Mouse (Mus musculus) forelimb bud, embryonic 11.5 days (tissue): ENCODE results near the gene Hbb-bh1.
"Not testable (repeated sequence)": the region's sequence is repeated elsewhere in the genome, so short reads cannot be mapped to it uniquely, and the experiment has no call there.

Source experiments
- DNase-seq: peaks from one replicate; pipeline ENCODE4 v3.0.0-alpha.2; 2012; ENCODE audit warnings: low read depth, low spot score

The Hbb-bh1 gene

DNA sequence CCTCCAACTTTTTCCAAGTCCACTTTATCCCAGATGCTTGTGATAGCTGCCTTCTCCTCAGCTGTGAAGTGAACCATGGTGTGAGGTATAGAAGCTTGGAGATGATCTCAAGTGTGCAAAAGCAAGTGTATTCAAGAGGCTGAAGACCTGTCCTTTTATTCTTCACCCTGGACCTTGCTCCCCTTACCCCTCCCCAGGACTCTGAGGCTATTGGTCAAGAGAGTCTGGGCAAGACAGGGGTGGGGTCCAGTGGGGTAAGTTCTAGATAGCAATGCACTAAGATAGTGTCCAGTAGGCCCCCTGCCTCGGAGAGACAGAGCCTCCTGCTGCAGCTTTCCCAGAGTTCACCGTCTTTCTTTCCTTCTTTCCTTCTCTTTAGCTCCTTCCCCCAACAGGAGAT lies at the start of gene Hbb-bh1:
Hbb-bh1 (minus strand) TSS at position 131 of the 400 bp plus-strand sequence.
- no peak for DNase-seq

DNA sequence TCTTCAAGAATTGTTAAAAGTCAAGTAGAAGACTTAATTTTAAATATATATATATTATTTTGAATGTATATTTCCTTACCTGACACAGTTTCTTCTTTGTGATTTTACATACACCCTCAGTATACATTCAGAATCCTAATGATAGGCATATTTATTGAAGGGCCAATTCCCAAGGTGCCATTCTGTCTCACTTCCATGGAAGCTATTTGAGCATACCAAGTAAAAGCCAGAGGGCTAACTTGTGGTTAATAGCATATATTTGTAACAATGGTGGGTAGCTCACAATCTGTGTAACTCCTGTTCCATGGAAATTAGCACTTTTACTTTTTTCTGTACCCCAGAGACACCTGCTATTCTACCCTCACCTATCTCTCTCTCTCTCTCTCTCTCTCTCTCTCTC lies 43.2 kb upstream of the Hbb-bh1 start, which contains the start of gene Olfr66:
Olfr66 (minus strand) TSS at position 101 of the 400 bp plus-strand sequence.
- DNase-seq = no peak

DNA sequence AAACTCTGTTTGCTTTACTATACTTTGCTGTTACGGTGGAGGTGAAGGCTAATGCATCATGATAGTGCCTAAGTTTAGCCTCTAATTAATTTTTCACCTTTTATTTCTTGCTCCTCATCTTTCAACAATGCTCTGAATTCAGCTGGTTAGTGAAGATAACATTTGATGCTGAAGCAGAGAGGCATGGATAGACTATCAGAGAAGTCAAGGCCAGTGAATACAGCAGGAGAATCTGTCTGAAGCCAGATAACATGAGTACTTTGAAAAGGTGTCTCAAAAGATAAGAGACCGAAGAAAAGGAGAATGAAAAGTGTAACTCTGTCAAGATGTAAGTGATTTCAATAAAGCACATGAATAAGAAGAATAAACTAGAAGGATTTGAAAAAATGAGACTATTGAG lies 34.1 kb upstream of the Hbb-bh1 start:
- no peak for DNase-seq

DNA sequence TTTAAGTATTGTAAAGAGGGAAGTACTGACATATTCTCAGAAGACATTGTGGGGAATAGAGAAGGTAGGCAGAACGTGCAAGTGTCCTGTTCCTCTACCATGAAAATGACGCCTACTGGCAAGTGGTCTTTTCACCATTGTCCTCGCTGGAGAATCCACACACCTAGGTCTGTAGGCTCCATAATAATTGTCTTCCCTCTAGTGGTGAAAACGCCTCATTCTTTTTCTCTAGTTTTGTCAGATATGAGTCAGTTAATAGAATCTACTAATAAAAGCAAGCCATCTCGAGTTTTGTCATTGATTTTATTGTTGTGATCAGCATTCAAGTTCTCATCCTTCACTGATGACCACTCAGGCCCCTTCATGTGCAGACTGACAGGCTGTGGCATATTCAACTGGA lies 31.5 kb upstream of the Hbb-bh1 start:
- DNase-seq = no peak

DNA sequence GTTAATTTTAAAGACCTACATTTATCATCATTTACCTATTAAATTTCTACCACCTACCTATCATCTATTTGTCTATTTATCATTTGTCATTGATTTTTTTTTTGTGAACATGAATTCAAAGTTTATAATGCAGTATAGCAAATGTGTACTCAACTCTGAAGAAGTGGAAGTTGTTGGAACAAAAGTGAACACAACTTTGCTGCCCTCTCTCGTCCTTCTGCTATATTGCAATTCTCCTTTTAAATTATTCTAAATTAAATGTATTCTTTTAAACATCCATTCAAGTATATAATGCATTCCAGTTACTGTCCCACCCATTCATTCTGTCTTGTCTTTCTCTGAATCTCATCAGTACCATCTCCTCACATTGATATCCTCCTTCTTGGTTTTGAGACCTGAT lies 30.1 kb upstream of the Hbb-bh1 start:
- DNase-seq = no peak

DNA sequence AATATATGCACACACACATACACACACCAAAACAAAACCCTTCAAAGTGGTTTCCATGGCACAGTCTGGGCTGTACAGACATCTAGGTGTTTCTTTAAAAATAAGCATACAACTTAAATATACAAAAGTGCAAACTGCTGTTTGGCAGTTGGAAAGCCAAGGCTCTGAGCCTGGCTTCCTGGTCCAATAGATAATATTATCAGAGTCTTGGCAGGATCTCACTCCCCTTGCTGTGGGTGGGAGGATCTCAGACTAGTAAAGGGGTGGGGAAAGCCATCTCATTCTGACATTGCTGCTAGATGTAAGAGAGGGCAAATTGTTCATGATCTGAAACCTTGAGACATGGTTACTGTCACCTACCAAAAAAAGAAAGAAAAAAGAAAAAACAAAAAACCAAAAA lies 27.7 kb upstream of the Hbb-bh1 start:
- no peak for DNase-seq

DNA sequence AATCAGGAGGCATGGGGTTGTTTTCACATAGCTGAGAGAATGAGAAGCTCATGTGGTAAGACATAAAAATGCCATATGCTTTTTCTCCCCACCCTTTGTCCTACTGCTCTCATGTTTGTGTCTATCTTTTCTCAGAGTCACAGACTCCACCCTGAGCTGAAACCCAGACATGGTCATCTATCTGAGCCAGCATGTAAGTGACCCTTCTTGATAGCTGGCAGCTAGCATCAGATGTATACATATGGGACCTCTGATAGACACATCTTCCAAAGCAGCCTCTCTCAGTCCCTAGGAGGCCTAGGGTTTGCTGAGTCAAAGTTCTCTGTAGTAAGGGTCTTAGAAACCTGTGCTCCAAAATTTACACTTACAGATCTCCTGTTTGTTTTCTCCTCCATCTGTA lies 22.8 kb upstream of the Hbb-bh1 start:
- DNase-seq = no peak

DNA sequence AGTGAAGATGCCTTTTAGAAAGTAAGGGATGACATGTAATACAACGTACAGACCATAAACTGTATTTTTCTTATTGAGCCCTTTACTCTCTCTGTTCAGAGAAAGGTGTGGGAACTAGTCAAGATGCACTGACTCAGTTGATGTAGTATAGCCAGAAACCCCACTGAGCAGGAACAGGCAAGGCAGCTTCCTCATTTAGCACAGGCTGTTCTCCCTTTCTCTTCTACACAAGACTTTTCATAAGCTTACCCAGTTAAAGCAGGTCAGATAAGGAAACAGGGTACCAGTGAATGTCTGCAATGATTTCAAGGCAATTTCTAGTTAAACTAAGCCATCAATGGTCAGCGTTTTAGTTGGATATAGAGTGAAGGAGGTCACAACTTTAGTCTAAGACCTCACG lies 18.6 kb upstream of the Hbb-bh1 start:
- no peak for DNase-seq

DNA sequence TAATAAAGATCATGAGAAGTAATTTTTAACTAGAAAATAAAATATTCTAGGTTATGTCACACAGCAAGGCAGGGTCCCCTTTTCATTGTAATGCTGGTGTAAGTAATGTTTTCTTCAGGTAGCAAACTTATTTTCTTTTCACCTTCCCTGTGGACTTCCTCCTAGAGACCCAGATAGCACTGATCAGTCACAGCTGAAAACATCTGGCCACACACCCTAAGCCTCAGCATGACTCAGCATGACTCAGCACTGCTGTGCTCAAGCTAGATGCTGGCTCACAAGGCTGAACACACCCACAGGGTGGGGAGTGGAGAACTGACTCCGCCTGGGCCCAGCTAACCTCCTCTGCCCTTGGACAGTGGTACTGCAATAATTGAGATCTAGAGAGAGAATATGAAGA lies 17.9 kb upstream of the Hbb-bh1 start:
- DNase-seq = peak; percentile 25

DNA sequence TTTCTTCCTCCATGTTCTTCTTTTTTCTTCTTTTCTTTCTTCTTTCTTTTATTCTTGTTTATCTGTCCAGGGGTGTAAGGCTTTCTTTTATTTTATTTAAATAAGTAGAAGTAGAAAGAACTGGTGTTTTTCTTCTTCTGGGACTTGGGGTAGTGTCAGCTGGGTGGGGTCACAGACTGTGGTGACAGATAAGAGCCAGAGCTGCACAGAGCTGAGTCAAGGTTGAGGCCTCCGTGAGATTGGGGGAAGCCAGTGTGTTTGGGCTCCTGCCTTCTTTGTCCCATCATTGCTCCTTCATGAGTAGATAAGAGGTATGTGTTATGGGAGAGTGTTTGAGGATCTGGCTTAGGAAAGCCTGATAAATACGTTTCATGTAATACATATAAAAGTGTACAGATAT lies 16.1 kb upstream of the Hbb-bh1 start:
- no peak for DNase-seq

DNA sequence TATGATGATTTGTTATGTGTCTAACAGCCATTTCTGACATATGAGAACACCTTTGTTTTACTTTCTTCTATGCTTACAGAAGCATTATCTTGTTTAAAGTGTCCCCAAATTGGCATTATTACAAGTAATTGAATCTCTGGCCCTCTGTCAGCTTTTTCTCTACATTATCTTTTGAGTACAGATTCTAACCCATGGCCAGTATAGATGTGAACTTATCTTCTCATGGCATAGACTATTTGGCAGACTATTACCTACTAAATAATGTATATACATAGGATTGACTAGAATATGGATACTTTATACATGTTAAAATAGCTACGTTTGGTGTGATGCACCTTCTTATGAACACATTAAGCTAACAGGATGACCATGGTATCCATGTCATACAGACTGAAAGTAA lies 11.7 kb upstream of the Hbb-bh1 start:
- no peak for DNase-seq

DNA sequence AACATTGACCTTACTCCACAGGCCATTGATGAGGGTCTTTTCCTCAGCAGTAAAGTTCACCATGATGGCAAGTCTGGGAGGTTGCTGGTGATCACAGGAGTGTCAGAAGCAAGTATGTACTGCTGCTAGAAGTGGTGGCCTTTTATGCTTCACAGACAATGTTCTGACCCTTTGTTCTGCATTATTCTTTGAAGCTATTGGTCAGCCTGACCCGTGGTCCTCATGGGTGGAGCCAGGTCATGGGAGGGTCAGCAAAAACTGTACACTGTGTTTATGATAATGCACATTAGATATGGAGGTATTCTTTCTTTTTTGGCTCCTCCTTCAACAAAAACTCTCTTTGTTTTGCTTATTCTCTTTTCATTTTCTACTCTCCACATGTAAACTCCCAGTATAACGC lies 10.1 kb upstream of the Hbb-bh1 start, which contains the start of gene Hbb-y:
Hbb-y (minus strand) TSS at position 127 of the 400 bp plus-strand sequence.
- DNase-seq = no peak

DNA sequence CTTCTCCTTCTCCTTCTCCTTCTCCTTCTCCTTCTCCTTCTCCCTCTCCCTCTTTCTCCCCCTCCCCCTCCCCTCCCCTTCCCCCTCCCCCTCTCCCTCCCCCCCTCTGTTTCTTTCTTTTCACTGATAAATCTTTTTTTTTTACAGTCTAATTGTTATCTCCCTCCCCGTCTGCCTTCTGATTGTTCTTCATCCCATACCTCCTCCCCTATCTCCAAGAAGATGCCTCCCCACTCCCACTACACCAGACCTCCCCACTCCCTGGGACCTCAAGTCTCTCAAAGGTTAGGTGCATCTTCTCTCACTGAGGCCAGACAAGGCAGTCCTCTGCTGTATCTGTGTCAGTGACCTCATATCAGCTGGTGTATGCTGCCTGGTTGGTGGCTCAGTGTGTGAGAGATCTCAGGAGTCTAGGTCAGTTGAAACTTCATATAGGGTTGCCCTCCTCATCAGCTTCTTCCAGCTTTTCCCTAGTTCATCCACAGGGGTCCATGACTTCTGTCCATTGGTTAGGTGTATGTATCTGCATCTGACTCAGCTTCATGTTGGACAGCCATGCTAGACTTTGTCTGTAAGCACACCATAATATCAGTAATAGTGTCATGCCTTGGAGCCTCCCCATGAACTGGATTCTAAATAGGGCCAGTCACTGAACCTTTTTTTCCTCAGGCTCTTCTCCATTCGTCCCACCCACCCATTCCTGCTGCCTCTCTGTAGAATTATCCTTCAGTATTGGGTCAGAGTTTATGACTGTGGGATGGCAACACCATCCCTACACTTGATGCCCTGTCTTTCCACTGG lies 1.8 kb upstream of the Hbb-bh1 start:
- no peak for DNase-seq

DNA sequence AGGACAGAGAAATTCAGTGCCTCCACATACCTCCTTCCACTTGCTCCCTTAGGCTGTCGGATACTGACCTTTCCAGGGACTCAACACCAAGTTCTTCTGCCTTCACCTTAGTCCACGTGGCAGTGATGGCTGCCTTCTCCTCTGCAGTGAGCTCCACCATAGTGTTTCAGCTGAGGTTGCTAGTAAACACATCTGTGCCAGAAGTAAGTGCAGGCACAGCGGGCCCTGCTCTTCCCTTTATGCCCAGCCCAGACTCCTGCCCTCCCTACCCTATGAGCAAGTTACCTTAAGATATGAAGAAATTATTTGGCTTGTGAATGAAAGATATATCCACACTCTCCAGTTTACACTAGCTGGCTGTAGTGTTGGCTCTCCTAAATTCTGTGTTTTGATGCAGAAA lies 2.7 kb downstream of the Hbb-bh1 start, which contains the start of gene Hbb-bh2:
Hbb-bh2 (minus strand) TSS at position 253 of the 400 bp plus-strand sequence.
- DNase-seq = no peak

DNA sequence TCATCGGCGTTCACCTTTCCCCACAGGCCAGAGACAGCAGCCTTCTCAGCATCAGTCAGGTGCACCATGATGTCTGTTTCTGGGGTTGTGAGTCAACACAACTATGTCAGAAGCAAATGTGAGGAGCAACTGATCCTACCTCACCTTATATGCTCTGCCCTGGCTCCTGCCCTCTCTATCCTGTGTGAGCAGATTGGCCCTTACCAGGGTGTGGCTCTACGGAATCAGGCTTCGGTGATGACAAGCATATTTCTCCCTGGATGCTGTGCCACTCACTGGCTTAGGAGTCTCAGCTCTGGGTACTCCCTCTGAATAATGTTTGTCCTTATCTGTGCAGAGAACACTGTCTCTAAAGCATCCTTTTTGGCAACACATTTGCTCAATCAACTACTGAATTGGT lies 15.2 kb downstream of the Hbb-bh1 start, which contains the start of gene Hbb-bs:
Hbb-bs (minus strand) TSS at position 289 of the 400 bp plus-strand sequence.
- DNase-seq = no peak

DNA sequence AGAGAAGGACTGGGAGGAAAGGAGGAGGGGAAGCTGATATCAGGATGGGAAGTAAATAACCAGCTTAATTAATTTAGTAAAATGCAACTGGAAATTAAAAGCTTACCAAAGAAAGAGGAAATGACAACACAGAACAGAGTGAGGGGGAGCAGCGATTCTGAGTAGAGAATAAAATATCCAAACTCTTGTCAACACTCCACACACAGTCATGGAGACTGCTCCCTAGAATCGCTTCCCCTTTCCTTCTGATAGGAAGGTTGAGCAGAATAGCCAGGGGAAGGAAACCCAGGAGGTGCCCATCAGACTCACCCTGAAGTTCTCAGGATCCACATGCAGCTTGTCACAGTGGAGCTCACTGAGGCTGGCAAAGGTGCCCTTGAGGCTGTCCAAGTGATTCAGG lies 15.8 kb downstream of the Hbb-bh1 start:
- not testable (repeated sequence) for DNase-seq

DNA sequence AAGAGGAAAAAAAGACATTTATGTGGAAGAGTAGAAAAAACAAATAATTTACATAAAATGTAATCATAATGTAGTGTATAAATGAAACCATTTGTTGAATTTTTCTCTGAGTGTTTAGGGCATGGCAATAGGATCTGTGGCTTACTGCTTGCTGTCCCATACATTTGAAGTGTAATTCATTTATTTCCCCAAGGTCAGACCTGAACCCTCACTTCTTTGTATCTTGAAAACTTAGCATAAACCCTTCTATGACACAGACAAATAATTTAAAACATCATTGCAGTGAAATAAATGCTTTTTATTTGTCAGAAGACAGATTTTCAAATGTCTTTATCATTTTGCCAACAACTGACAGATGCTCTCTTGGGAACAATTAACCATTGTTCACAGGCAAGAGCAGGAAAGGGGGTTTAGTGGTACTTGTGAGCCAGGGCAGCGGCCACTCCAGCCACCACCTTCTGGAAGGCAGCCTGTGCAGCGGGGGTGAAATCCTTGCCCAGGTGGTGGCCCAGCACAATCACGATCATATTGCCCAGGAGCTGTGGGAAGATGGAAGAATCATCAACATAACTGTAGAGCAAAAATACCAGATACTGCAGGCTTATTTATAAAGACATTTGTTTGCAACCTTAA lies 16.6 kb downstream of the Hbb-bh1 start:
- no peak for DNase-seq

DNA sequence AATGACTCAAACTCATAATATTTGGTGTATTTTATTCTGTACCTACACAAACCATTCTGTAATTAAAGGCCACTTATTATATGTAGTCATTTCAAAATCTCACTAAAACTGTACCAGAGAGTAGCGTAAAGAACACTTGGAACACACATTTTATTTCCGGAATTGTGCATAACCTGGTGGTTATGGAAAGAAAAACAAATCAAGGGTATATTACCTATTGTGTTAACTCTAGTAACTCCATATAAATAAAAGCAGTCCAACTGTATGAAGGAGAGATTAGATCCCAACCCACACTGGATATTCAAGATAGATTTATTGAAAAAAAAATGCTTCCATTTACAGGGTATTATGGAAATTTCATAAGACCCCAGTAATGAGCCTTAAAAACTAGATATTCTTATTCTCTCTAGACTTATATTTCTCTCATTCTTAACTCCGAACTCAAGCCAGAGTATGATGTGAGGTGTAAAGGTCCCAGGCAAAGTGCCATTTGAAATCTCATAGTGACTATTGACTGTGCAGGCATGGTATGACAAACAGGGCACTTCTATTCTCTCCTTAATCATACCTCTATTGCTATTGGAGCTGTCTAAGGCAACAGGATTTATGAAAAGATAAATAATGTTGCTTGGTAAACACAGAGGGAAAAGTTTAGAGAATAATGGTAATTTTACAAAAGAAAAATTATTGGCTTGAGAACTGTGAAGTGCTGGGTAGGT lies 17.3 kb downstream of the Hbb-bh1 start:
- DNase-seq = no peak

DNA sequence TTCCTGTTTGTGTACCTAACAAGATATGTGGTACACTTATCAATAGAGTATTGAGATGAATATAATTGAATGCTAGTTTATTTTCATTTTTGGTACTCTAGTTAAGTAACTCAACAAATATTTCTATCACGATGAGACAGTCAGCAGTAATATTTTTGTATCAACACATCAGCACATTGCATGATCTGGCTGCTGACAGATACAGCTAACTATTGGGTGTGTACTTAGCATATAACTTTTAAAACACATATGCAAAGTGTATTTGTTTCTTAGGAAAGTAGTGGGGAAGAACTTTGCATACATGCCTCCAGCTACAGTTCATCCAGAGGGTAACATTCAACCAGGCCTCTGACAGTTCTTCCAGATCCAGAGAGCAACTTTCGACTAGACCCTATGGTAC lies 18.4 kb downstream of the Hbb-bh1 start:
- DNase-seq = no peak

DNA sequence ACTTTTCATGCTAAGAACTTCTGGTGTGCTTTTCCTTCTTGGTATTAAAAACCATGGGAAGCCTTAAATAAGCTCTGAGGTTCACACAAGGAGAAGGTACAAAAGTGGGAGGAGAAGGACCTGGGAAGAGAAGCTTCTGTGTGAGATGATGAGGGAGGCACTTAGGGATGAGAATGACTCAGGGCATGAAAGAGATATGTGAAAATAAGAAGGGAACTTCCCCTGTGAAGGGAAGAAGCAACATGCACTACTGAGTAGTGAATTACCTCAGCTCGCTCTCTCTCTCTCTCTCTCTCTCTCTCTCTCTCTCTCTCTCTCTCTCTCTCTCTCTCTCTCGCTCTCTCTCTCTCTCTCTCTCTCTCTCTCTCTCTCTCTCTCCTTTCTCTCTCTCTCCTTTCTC lies 27.9 kb downstream of the Hbb-bh1 start:
- DNase-seq = not testable (repeated sequence)

DNA sequence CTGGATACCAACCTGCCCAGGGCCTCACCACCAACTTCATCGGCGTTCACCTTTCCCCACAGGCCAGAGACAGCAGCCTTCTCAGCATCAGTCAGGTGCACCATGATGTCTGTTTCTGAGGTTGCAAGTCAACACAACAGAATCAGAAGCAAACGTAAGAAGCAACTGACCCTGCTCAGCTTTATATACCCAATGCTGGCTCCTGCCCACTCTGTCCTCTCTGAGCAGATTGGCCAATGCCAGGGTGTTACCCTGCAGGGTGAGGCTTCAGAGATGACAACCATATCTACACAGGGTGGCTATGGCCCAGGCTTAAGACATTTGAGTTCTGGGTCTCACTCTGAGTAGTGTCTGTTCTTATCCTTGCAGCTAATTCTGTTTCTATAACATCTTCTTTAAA lies 29.2 kb downstream of the Hbb-bh1 start, which contains the start of gene Hbb-bt:
Hbb-bt (minus strand) TSS at position 231 of the 400 bp plus-strand sequence.
- no peak for DNase-seq

DNA sequence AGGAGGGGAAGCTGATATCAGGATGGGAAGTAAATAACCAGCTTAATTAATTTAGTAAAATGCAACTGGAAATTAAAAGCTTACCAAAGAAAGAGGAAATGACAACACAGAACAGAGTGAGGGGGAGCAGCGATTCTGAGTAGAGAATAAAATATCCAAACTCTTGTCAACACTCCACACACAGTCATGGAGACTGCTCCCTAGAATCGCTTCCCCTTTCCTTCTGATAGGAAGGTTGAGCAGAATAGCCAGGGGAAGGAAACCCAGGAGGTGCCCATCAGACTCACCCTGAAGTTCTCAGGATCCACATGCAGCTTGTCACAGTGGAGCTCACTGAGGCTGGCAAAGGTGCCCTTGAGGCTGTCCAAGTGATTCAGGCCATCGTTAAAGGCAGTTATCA lies 29.8 kb downstream of the Hbb-bh1 start:
- DNase-seq = not testable (repeated sequence)
